Mouse (Mus musculus) hindlimb bud, embryonic 11.5 days (tissue): ENCODE measurements around the gene Pla2g12a.

Experiments used
- DNase-seq: peaks from one replicate; pipeline ENCODE4 v3.0.0-alpha.2; 2012; ENCODE audit warnings: low read depth, low spot score; ENCODE audit errors: extremely low spot score

Gene Pla2g12a

DNA sequence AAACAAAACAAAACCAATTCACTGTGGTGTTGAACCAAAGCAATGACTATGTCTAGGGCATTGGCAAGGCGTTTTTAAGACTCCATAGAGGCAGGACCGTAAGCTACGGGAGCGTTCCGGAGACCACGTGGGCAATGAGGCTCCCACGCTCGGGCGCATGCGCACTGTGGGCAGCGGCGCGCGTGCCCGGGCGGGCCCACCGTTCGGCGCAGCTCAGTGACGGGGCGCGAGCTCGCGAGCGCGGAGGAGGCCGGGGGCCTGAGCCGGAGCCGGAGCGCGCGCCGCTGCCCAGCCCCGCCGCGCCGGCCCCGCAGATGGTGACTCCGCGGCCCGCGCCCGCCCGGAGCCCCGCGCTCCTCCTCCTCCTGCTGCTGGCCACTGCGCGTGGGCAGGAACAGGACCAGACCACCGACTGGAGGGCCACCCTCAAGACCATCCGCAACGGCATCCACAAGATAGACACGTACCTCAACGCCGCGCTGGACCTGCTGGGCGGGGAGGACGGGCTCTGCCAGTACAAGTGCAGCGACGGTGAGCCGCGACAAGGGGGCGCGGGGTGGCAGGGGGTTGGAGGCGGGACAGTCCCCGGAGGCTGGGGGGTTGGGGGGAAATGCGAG is at the start of gene Pla2g12a:
TSS of gene Pla2g12a (plus strand) at position 202 of the 617 bp plus-strand sequence.
- peak; percentile 66 for DNase-seq

GRCm38 (mm10) chr3:129830626-129831025 is 47.8 kb upstream of the Pla2g12a start:
- no peak for DNase-seq

- peak; percentile 90 for DNase-seq
Observed at GRCm38 (mm10) chr3:129831035-129831568, 47.3 kb upstream of the Pla2g12a start, which contains the start of gene Gar1. Gar1 (minus strand) TSS chr3:129831396.

GRCm38 (mm10) chr3:129835388-129835934 is 42.9 kb upstream of the Pla2g12a start, which contains the start of gene Cfi:
Cfi (plus strand) TSS chr3:129835884.
- no peak for DNase-seq

- no peak for DNase-seq
Observed at GRCm38 (mm10) chr3:129836051-129836697, 42.2 kb upstream of the Pla2g12a start.

- DNase-seq: no peak
Observed at GRCm38 (mm10) chr3:129836965-129837364, 41.4 kb upstream of the Pla2g12a start.

DNA sequence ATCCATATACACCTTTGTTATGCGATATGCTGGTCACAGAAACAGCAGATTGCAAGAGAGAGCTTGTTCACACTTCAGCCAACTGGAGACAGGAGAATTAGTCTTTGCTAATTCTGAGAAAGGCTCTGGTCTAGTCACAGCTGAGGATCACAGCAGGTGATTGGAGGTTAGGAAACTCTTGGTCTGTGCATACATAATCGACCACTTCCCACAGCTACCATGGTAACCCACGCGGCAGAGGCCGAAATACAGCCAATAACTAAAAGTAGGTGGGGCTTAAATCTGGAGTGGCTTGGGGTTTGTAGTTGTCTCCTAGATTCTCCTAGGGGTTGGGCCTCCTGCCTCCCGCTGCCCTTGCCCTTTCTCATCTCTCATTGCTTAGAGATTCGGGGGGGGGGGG is 40.4 kb upstream of the Pla2g12a start:
- DNase-seq: no peak

DNA sequence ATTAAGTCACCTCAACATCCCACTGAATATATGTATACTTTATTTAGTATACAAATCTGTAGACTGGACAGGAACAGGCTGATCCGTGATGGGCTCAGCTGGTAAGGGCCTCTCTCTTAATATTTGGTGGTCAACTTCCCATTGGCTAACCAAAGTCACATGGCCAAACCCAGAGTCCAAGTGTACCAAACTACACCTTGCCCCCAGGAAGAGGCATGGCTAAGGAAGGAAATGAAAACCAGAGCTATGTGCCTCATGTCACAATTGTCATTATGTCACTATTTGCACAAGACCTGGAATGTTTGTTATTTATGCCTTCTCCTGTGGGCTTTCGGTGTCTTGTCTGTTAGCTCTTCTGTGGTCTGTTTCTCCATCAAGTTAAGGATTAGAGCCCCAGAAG is 32.5 kb upstream of the Pla2g12a start:
- no peak for DNase-seq

DNA sequence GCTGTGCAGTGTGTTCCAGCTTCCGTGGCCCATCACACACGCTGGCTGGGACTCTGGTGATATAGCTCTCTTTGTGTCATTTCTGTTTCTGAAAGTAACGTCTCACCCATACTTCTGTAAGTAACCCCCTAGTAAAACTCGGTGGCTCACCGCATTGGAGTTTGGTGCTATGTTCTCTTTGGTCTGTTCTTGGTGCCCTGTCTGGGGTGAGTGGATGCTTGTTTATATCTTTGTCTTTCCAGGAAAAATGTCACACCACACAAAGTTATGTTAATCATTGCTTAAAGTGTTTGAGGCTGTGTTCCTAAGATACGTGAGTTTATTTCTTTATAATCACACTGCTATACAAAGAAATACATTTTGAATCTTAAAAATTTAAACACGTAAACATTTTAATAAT is 31.6 kb upstream of the Pla2g12a start:
- DNase-seq: no peak

DNA sequence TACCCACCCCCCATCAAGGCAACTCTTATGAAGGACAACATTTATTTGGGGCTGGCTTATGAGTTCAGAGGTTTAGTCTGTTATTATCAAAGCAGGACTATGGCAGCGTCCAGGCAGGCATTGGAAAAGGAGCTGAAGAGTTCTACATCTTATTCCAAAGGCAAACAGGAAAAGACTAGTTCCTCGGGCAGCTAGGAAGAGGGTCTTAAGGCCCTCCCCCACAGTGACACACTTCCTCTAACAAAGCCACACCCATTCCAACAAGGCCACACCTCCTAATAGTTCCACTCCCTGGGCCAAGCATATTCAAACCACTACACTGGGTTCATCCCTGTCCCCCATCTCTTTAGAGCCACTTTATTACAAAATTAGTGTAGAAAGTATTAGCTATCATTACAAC is 15.8 kb upstream of the Pla2g12a start:
- DNase-seq: no peak

GRCm38 (mm10) chr3:129863698-129864097 is 14.7 kb upstream of the Pla2g12a start:
- DNase-seq: no peak

- no peak for DNase-seq
Observed at GRCm38 (mm10) chr3:129877327-129877726, 1.1 kb upstream of the Pla2g12a start.

DNA sequence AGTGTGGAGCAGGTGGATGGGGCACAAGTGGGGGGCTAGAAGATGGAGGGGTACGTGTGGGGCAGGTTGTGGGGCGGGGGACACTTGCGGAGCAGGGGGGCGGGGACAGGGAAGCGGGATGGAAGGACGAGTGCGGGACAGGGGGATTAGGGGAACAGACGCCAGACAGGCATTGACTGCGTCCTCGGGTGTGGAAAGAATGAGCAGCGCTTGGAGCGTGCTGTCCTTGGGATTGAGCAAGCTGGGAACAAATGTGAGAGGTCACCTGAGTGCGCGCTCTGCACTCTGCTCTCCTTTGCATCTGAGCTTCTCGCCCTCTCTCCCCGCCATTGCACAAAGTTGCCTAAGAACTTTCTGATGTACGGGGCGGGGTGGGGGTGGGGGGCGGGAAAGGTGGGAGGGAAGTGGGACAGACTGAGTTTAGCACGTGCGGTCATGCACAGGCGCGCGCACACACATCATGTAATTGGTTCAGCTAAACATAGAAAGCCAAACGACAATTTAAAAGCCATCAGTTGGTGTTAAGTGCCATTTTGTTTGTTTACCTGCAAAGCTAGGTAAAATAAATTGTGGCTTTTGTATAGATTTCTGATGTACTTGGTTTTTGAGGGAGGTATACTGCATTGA is 838 bp downstream of the Pla2g12a start:
- no peak for DNase-seq

- DNase-seq: no peak
Observed at GRCm38 (mm10) chr3:129879913-129880312, 1.5 kb downstream of the Pla2g12a start.

- no peak for DNase-seq
Observed at GRCm38 (mm10) chr3:129880925-129881593, 2.7 kb downstream of the Pla2g12a start.

GRCm38 (mm10) chr3:129885577-129885976 is 7.2 kb downstream of the Pla2g12a start:
- DNase-seq: no peak

GRCm38 (mm10) chr3:129886430-129886829 is 8.0 kb downstream of the Pla2g12a start:
- no peak for DNase-seq

DNA sequence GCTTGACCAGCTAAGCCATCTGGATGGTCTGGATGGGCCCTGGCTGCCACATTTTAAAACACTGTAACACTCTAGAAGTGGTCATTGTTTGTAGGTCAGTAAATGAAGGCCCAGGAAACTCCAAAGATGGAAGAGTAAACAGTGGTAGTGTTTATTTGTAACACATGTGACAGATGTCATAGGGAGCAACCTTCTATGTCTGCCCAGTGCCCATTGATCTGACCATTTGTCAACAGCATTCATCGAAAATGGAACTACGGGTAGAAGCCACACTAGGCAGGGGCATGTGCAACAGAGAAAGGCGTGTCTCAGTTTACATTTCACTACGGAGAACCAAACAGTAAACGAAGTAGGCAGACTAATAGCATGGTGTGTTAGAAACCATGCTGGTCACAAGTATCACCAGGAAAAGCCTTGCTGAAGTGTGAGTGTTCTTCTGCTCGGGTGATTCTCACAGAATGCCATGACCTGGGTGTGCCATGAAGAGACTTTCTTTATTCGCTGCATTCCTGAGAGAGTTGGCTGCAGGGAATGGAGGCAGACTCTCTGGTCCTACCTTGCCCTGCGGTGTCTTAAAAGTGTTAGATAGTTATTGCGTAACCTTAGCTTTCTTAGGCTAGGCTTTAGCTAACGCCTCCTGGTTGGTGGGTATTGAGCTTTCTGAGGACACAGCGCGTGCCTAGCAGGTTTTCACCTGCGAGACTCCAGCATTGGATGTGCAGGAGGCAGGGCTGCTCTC is 9.5 kb downstream of the Pla2g12a start:
- no peak for DNase-seq

DNA sequence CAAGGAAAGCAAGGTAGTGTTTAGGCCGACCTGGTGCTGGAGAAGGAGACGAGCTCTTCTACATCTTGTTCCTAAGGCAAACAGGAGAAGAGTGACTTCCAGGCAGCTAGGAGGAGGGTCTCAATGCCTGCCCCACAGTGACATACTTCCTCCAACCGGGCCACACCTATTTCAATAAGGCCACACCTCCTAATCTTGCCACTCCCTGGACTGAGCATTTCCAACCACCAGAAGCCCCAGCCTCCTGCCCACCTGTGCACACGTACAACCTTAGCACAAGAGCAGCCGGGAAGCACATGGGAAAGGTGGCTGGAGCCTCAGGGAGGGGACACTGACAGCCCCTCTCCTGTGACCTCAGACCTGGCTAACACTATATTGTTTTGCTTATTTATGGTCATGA is 13.6 kb downstream of the Pla2g12a start:
- DNase-seq: no peak

GRCm38 (mm10) chr3:129893143-129893542 is 14.7 kb downstream of the Pla2g12a start:
- DNase-seq: no peak
